Mouse (Mus musculus): ENCODE data around the gene E130309D02Rik. TPM values are rescaled to one million over a fixed set of nuclear protein-coding genes. Genes with fewer than 3 reads are reported as not detected.

Gene E130309D02Rik
- polyA plus RNA-seq, 1 experiment, result 24.9 TPM

DNA sequence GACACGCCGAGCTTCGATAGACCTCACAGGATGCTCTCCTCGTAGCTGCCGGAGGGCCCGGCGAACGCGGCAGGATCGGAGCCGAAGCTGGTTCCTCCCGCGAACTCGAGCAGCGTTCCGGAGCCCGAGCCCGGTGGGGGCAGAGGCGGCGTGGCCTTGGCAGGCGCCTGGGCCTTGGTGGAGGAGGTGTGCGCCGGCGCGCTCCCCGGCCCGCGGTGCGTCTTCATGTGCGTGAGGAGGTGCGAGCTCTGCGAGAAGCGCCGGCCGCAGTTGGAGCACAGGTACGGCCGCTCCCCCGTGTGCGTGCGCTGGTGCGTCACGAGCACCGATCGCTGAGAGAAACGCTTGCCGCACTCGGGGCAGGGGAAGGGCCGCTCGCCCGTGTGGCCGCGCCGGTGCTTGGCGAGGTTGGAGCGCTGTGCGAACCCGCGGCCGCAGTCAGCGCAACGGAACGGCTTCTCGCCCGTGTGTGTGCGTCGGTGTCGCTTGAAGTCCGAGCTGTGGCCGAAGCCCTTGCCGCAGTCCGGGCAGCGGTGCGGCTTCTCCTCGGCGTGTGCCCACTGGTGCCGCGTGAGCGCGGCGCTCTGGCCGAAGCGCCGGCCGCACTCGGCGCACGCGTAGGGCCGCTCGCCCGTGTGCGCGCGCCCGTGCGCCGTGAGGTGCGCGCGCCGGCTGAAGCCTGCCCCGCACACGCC is 61.8 kb downstream of the E130309D02Rik start:
- 8% methylated on average over 103 of the region's 103 CpGs for WGBS
- Histone ChIP-seq H3K36me3 (ENCODE audit: control insufficient read depth, insufficient read depth, low read length) (peaks cover 6% of the 10 kb centered on the region; the same call in 1 of the 2 replicates), H3K27me3 (ENCODE audit: control insufficient read depth, insufficient read depth, low read length) (peaks cover 17% of the 10 kb centered on the region), H3K4me3 (ENCODE audit: extremely low read depth, insufficient read depth, insufficient read length) (peak overlapping the region; percentile 1; the same call in 1 of the 2 replicates), H3K4me1 (ENCODE audit: control insufficient read depth, insufficient read depth, insufficient read length) (peaks cover 16% of the 10 kb centered on the region; the same call in 1 of the 2 replicates), H3K27ac (ENCODE audit: insufficient read depth, low read length) (no peak overlapping the region)
- DNase-seq (ENCODE audit: low read depth in 1 of 2, low spot score in 2 of 2), result no peak
- no peak for TF ChIP-seq POLR2A (IDR thresholded peaks at IDR 0.05; ENCODE audit: low read depth, low read length)

DNA sequence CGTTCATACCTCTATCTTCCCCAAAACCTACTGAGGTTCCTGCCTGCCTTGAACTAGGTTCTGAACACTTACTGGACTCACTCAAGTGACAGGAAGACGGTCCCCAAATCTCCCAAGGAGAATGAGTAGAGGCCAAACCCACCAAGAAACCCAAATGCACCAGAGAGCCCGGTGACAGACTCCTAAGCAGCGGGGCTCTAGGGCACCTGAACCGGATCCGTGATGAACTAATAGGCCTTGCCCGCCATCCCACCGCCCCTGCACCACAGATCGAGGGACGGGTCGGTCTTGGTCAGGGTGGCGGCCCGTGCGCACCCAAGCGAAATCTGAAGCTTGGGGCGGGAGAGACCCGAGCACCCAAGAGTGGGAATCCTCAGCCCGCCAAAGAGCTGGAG is 62.4 kb downstream of the E130309D02Rik start:
- no peak for DNase-seq (ENCODE audit: low read depth in 1 of 2, low spot score in 2 of 2)
- Histone ChIP-seq H3K36me3 (ENCODE audit: control insufficient read depth, insufficient read depth, low read length) (peaks cover 6% of the 10 kb centered on the region; the same call in 1 of the 2 replicates), H3K4me1 (ENCODE audit: control insufficient read depth, insufficient read depth, insufficient read length) (peaks cover 16% of the 10 kb centered on the region; the same call in 1 of the 2 replicates), H3K27me3 (ENCODE audit: control insufficient read depth, insufficient read depth, low read length) (peaks cover 17% of the 10 kb centered on the region), H3K4me3 (ENCODE audit: extremely low read depth, insufficient read depth, insufficient read length) (no peak overlapping the region), H3K27ac (ENCODE audit: insufficient read depth, low read length) (no peak overlapping the region)
- TF ChIP-seq POLR2A (IDR thresholded peaks at IDR 0.05; ENCODE audit: low read depth, low read length) (no peak), CTCF (IDR thresholded peaks at IDR 0.05; ENCODE audit: extremely low read depth, insufficient read depth, insufficient read length, insufficient replicate concordance) (no peak)
- WGBS, result 31% methylated on average over 18 of the region's 18 CpGs

DNA sequence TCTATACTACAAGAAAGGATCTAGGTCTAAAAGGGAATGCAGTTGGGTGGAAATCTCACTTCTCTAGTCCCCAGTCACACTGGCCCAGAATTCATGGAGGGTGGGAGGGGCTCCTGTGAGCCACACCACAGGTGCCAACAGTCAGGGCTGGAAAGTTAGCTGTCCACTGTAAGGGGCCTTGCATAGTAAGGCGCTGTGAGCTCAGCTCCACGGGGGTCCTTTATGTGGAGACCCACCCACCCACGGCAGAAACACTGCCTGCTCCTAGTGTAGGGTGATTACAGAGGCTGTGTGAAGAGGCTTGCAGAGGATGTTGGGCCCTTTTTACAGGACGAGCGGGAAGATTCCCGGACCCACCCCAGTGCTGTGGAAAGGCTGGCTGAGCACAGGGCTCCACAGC is 63.1 kb downstream of the E130309D02Rik start:
- Histone ChIP-seq H3K4me1 (ENCODE audit: control insufficient read depth, insufficient read depth, insufficient read length) (peaks cover 16% of the 10 kb centered on the region; the same call in 1 of the 2 replicates), H3K27ac (ENCODE audit: insufficient read depth, low read length) (no peak overlapping the region), H3K4me3 (ENCODE audit: extremely low read depth, insufficient read depth, insufficient read length) (no peak overlapping the region), H3K27me3 (ENCODE audit: control insufficient read depth, insufficient read depth, low read length) (peaks cover 17% of the 10 kb centered on the region), H3K36me3 (ENCODE audit: control insufficient read depth, insufficient read depth, low read length) (peaks cover 9% of the 10 kb centered on the region)
- TF ChIP-seq CTCF (IDR thresholded peaks at IDR 0.05; ENCODE audit: extremely low read depth, insufficient read depth, insufficient read length, insufficient replicate concordance), result no peak
- DNase-seq (ENCODE audit: low read depth in 1 of 2, low spot score in 2 of 2), result no peak
- 61% methylated on average over 6 of the region's 6 CpGs for WGBS

Other genes starting within 250 kb of the E130309D02Rik start
- 25.9 and 32.4 TPM in 2 replicates for gene Rnf216, start 202.4 kb downstream of the E130309D02Rik start, polyA plus RNA-seq (2012; rRNA removed)
- gene Olfr718-ps1, start 167.8 kb downstream of the E130309D02Rik start, polyA plus RNA-seq (2012; rRNA removed), result not detected in 2 replicates
- 2.6 and 2.7 TPM in 2 replicates for gene Rbak, start 134.6 kb downstream of the E130309D02Rik start, polyA plus RNA-seq (2012; rRNA removed)
- gene Spdye4b, start 134.3 kb downstream of the E130309D02Rik start, polyA plus RNA-seq (2012; rRNA removed), result not detected in 2 replicates
- gene Spdye4a, start 88.5 kb downstream of the E130309D02Rik start, polyA plus RNA-seq (2012; rRNA removed), result not detected in 2 replicates
- gene Zfp12, start 80.2 kb downstream of the E130309D02Rik start, polyA plus RNA-seq (2012; rRNA removed), result 9.0 and 10.0 TPM in 2 replicates
- 4.2 and 7.8 TPM in 2 replicates for gene Zfp316, start 45.3 kb downstream of the E130309D02Rik start, polyA plus RNA-seq (2012; rRNA removed)
- 0.91 and 1.1 TPM in 2 replicates for gene Zfp853, start 21.7 kb downstream of the E130309D02Rik start, polyA plus RNA-seq (2012; rRNA removed)
- 55.2 and 60.2 TPM in 2 replicates for gene Zdhhc4, start 13.9 kb upstream of the E130309D02Rik start, polyA plus RNA-seq (2012; rRNA removed)
- gene Grid2ip, start 42.0 kb upstream of the E130309D02Rik start, polyA plus RNA-seq (2012; rRNA removed), result not detected in 2 replicates
- gene Kdelr2, start 88.5 kb upstream of the E130309D02Rik start, polyA plus RNA-seq (2012; rRNA removed), result 45.1 and 63.8 TPM in 2 replicates
- 14.9 and 17.6 TPM in 2 replicates for gene Daglb, start 149.2 kb upstream of the E130309D02Rik start, polyA plus RNA-seq (2012; rRNA removed)
- gene Rac1, start 212.7 kb upstream of the E130309D02Rik start, polyA plus RNA-seq (2012; rRNA removed), result 141 and 229 TPM in 2 replicates

Measured in spleen, adult 2 months (tissue).